Mouse (Mus musculus) ES-Bruce4 (cell line): Measurements from ENCODE around the gene Tgfbi.

Experiments used
- CTCF ChIP-seq: IDR thresholded peaks from one replicate; pipeline ENCODE4 v1.8.1; 2011; ENCODE audit warnings: low read depth, low read length
- EP300 ChIP-seq: IDR thresholded peaks from 2 replicates; pipeline ENCODE4 v1.6.1; 2011; ENCODE audit warnings: low read depth, low read length; ENCODE audit not compliant: insufficient read depth

DNA sequence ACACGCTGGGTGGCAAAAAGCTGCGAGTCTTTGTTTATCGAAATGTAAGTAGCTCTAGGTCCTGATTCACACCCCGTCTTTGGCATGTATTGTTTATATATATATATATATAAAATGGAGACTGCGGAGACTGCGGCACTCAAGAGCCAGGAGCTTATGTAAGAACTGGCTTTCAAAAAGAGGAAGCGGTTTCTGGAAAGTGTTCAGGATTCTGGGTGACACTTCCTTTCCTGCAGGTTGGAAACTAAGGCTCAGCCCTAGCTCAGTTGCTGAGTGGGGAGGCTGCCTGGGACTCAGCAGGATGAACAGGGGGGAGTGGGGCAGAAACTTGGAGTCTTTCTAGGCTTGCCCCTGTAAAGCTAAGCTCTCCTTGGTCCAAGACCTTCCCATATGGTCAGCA is 22.0 kb downstream of the Tgfbi start:
- no peak for TF ChIP-seq CTCF
- TF ChIP-seq EP300: no peak
